Mouse (Mus musculus): ENCODE results near the gene Arl4c.
A peak's percentile ranks its signal among the peaks of the same experiment; 100 is the strongest.

The Arl4c gene

DNA sequence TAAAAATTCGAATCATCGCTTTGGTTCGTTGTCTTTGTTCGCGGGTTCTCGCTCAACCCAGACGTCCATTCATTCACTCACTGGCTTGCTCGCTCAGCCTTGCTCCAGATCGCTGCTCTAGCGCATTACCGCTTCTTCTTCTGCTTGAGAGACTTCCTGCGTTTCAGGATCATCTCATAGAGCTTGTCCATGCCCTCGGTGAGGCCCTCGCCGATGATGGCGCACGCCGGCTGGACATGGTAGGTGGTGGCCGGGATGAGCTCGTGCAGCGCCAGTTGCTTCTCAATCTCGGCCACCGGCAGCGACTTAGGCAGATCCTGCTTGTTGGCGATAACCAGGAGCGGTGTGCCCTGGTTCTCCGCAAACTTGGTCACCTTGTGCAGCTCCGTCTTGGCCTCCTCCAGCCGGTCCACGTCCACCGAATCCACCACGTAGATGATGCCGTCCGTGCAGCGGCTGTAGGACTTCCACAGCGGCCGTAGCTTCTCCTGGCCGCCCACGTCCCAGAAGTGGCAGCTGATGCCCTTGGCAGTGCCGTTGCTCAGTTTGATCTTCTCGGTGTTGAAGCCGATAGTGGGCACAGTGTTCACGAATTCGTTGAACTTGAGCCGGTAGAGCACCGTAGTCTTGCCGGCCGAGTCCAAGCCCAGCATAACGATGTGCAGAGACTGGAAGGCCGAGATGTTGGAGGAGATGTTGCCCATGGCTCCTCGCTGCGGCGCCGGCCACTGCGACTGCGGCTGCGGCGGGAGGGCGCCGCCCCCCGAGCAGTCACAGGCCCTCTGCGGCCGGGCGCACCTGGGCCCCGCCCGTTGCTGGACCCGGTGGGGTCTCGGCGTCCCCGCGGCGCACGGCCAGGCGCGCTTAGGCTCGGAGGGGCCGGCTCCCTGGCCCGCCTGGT is 810 bp downstream of the Arl4c start:
- peak in 1 of 2 experiments; percentile 28 for DNase-seq (ENCODE audit: low spot score in 2 of 2)

GRCm38 (mm10) chr1:88699856-88700791 is 1.9 kb downstream of the Arl4c start:
- DNase-seq (ENCODE audit: low spot score in 2 of 2): no peak

DNA sequence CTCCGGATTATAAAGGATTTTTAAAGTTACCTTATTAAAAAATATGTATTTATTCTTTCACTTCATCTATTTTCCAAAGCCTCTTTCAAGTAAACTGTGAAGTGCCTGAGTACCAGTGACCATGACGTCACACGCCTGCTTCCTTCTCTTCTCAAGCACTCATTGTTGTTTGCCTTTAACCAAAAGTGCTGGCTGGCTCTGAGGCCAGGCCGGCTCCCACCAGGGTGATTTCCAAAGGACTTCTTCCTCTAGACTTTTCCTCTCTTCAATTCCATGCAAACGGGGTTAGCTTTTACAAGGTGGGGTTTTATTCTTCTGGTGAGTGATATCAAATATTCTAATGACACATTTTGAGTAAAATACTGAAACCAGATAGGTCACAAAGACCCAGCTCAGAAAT is 2.6 kb downstream of the Arl4c start:
- DNase-seq (ENCODE audit: low spot score in 2 of 2): no peak

GRCm38 (mm10) chr1:88698926-88699325 is 3.1 kb downstream of the Arl4c start:
- no peak for DNase-seq (ENCODE audit: low spot score in 2 of 2)

DNA sequence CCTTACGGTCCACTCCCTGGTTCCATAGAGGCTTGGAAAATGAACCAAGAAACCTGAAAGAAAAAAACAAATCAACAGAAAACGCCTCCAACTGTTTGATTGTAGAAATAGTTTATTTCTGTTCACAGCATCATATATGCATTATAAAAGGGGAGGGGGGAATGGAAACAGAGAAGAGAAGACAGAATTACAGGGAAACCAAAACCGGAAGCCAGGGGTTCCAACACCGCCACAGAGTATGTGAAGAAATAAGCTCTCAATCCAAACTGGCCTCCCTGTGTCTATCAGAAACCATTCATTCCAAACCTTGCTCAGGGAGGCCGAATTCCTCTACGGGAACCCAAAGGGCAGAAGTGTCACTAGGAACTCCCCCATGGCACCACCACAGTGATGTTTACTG is 3.9 kb downstream of the Arl4c start:
- DNase-seq (ENCODE audit: low spot score in 2 of 2): no peak

- no peak for DNase-seq (ENCODE audit: low spot score in 2 of 2)
Measured at GRCm38 (mm10) chr1:88696408-88696807, 5.6 kb downstream of the Arl4c start.

GRCm38 (mm10) chr1:88694353-88694752 is 7.7 kb downstream of the Arl4c start:
- DNase-seq (ENCODE audit: low spot score in 2 of 2): no peak

GRCm38 (mm10) chr1:88692293-88692827 is 9.7 kb downstream of the Arl4c start:
- no peak for DNase-seq (ENCODE audit: low spot score in 2 of 2)

GRCm38 (mm10) chr1:88690601-88691000 is 11.4 kb downstream of the Arl4c start:
- no peak for DNase-seq (ENCODE audit: low spot score in 2 of 2)

DNA sequence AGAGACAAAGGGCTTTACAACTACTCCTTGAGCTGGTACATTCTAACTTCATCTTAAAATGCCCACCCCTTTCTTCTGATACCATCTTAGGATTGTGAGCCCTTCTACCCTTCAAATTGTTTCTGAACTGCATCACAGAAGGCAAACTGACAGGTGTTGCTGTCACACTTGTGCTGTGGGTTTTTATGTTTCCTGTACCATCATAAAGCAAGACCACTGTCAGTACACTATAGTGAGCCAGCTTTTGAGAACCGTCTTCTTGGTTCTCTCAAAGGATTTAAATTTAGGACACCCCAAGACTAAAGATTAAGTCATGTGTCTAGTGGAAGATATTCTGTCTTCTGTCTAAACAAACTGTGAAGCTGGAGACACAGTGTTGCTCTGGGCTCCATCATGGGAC is 17.3 kb downstream of the Arl4c start:
- no peak for DNase-seq (ENCODE audit: low spot score in 2 of 2)

- DNase-seq (ENCODE audit: low spot score in 2 of 2): no peak
Measured at GRCm38 (mm10) chr1:88681596-88681995, 20.4 kb downstream of the Arl4c start.

DNA sequence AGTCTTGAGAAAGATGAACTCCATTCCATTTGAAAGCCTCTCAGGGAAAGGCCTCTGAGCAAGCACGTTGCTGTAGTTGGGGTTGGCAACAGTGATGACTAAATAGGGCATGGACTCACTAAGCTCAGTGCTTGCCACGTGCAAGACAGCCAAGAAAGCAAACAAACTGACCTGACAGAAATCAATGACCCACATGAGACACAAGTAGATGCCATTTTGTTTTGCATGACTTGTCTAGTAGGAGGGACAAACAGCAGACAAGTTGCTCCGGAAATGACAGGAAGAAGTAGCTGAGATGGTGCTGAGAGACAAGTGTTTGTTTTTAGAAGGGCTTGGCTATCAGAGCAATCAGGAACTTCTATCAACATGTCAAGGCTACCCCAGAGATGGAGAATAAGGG is 21.2 kb downstream of the Arl4c start:
- no peak for DNase-seq (ENCODE audit: low spot score in 2 of 2)

DNA sequence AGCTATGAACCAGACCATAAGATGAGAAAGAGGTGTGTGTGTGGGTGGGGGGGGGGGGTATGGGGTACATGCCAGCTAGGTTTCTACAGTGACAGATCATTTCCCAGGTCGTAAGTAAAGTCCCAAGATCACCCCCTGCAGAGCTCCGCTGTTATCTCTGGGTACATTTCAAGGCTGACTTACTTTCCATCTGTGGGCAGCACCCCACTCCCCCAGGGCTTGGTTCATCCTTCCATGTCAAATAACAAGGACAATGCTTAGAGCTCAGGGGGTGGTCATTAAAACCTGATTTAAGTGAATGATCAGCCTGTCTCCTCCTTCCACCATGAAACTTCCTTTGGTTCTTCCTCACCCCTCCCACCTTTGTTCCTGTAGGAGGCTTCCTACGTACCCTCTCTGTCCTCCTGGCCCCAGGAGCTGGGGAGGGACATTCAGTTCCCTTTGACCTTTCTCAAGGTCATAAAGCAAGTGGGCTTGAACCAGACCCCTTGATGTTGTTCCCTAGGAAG is 23.7 kb downstream of the Arl4c start:
- DNase-seq (ENCODE audit: low spot score in 2 of 2): no peak

DNA sequence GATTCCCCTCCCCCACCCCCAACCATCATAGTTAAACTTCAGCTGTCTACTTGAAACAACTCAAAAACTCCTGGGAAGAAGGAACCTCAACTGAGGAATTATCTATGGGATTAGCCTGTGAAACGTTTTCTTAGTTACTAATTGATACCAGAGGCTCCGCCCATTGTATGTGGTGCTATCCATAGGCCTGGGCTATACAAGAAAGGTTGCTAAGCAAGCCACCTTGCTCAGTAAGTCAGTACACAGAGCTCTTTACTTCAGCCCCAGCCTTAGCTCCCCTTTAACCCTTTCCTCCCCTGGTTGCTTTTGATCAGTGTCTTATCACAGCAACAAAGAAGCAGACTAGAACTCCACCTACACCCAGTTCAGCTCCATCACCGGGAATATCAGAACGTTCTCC is 31.2 kb downstream of the Arl4c start:
- no peak for DNase-seq (ENCODE audit: low spot score in 2 of 2)

DNA sequence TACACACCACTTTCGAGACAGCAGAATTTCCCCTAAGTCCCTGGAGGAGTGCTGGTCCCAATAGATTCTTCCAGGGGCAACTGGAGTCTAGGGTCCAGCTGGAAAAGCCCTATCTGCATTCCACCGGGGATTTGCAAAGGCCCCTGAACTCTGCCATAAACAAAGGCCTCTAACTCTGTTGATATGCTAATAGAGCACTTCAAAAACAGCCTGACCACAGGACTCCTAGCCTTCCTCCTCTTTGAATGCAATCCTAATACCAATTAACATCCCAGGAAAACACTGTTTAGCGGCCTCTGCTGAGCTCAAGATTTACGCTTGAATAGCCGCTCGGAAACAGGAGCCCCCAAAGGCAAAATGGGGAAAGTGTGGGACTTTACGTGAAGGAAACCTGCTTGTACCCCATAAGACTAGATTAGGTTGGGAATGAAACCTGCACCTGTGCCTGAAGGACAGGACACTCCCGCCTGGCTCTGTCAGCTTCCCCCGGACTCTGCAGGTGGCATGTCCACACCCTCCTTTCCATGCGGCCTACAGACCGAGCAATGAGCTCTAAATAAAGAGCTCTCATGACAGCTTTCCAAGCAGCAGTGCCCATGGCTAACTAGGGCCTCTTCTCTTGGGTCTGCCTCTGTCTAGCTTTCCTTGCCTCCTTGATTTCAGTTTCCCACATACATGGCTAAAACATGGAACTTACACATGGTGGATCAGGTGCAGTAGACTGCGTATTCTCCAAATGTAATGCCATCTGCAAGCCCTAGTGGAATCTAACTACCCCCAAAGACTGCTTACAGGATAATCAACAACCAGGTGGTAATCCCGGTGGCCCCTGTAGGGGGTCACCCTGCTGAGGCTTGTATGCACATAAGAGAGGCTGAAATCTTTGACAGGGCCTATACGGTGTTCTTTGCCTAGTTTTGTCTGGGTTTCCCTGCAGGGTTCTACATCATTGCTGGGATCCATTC is 32.9 kb downstream of the Arl4c start:
- DNase-seq (ENCODE audit: low spot score in 2 of 2): no peak

DNA sequence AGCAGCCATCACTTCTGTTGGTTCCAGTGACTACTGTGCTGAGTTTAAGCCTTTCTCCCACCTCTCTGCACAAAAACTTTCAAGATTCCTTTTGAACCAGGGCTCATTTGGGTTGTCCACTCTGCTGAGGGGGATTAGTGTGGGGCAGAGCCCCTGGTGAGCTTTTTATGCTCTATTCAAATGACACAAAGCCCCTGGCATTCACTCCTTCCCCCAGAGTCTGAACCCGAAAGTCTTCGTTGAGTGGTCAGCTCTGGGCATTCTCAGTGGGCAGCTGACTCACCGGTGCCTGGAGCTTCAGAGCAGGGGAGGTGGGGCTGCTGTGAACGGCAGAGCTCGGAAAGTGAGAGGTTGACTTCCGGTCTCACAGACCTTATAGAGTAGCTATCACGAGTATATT is 33.7 kb downstream of the Arl4c start:
- no peak for DNase-seq (ENCODE audit: low spot score in 2 of 2)

GRCm38 (mm10) chr1:88664623-88665022 is 37.4 kb downstream of the Arl4c start:
- DNase-seq (ENCODE audit: low spot score in 2 of 2): no peak

GRCm38 (mm10) chr1:88662736-88663135 is 39.3 kb downstream of the Arl4c start:
- no peak for DNase-seq (ENCODE audit: low spot score in 2 of 2)

- no peak for DNase-seq (ENCODE audit: low spot score in 2 of 2)
Measured at GRCm38 (mm10) chr1:88661209-88661608, 40.8 kb downstream of the Arl4c start.

GRCm38 (mm10) chr1:88658290-88658857 is 43.6 kb downstream of the Arl4c start:
- peak; percentile 54 to 69 for DNase-seq (ENCODE audit: low spot score in 2 of 2)

GRCm38 (mm10) chr1:88656096-88656480 is 45.9 kb downstream of the Arl4c start:
- DNase-seq (ENCODE audit: low spot score in 2 of 2): peak in 1 of 2 experiments; percentile 44
